Mouse (Mus musculus) liver, embryonic 13.5 days (tissue): ENCODE data around the gene Fcgbp. TPM values are rescaled to one million over a fixed set of nuclear protein-coding genes. Genes with fewer than 3 reads are reported as not detected.
A peak's percentile ranks its signal among the peaks of the same experiment; 100 is the strongest.
"Not testable (repeated sequence)": the region's sequence is repeated elsewhere in the genome, so short reads cannot be mapped to it uniquely, and the experiment has no call there.

ENCODE experiments used
- ATAC-seq: fragments of 200-750 bp; cut with Nextera tagmentation; 2 replicates; pipeline ENCODE4 v1.8.0; 2017; ENCODE audit warnings: low read depth, mild to moderate bottlenecking, moderate number of reproducible peaks, moderate library complexity
- DNase-seq: peaks from one replicate; pipeline ENCODE4 v3.0.0; 2022
- H3K27ac ChIP-seq: fragments of 300-500 bp; sonication (generic); 2 replicates; pipeline ENCODE4 v1.5.1; 2015; ENCODE audit warnings: moderate library complexity, mild to moderate bottlenecking, inconsistent platforms
- H3K27me3 ChIP-seq: fragments of 300-500 bp; sonication (generic); 2 replicates; pipeline ENCODE4 v1.6.1; 2015; ENCODE audit warnings: mild to moderate bottlenecking, inconsistent platforms
- H3K36me3 ChIP-seq: fragments of 300-500 bp; sonication (generic); 2 replicates; pipeline ENCODE4 v1.6.1; 2015; ENCODE audit warnings: mild to moderate bottlenecking, inconsistent platforms
- H3K4me1 ChIP-seq: fragments of 300-500 bp; sonication (generic); replicated peaks from 2 replicates; pipeline ENCODE4 v1.6.1; 2015; ENCODE audit warnings: inconsistent platforms
- H3K4me2 ChIP-seq: fragments of 300-500 bp; sonication (generic); 2 replicates; pipeline ENCODE4 v1.6.1; 2015; ENCODE audit warnings: inconsistent platforms, mild to moderate bottlenecking, moderate library complexity
- H3K4me3 ChIP-seq: fragments of 300-500 bp; sonication (generic); replicated peaks from 2 replicates; pipeline ENCODE4 v1.5.1; 2015; ENCODE audit warnings: mild to moderate bottlenecking, inconsistent platforms
- H3K9ac ChIP-seq: fragments of 300-500 bp; sonication (generic); 2 replicates; pipeline ENCODE4 v1.6.1; 2015; ENCODE audit warnings: mild to moderate bottlenecking, inconsistent platforms
- H3K9me3 ChIP-seq: fragments of 300-500 bp; sonication (generic); replicated peaks from 2 replicates; pipeline ENCODE4 v1.6.1; 2016; ENCODE audit warnings: inconsistent platforms
- WGBS: fragments of 180-500 bp; shearing (Covaris S2); methylation state at CpG from one replicate; pipeline ENCODE4 v1.1.7; 2015; ENCODE audit not compliant: insufficient replicate concordance; 5-methylcytosine and 5-hydroxymethylcytosine counted together
- polyA plus RNA-seq: library from polyadenylated mRNA; unstranded; fragments of >200 nt; fragmentation: Nextera tagmentation; extraction: Ambion mirVana; gene quantifications from 2 replicates; pipeline ENCODE4 v1.2.1, GENCODE M21; 2015

Fcgbp gene
- polyA plus RNA-seq, 1 experiment from 2014 or later, result 0.05 TPM

- no peak for ATAC-seq
- WGBS, result 36% methylated on average over 11 of the region's 11 CpGs
Measured at GRCm38 (mm10) chr7:28093541-28093940, 22.5 kb downstream of the Fcgbp start.

DNA sequence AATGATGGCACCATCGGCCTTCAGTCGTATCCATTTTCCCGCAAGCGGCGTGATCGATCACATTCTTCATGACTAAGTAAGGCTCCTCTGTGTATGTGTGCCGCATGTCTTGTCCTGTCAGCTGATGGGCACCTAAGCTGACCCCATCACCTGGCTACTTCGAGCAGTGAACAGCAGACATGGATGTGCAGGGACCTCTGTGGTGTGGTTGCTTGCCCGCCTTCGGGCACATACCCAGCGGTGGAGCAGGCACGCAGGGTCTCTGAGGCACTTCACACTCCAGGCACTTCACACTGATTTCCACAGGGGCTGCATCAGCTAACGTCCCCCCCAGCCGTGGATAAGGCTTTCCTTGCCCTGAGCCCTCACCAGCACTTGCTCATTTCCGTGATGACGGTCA is 28.1 kb downstream of the Fcgbp start:
- H3K9ac ChIP-seq, result no peak overlapping the region
- ATAC-seq (no peak), DNase-seq (no peak)
- no peak overlapping the region for H3K4me3 ChIP-seq
- H3K4me2 ChIP-seq, result no peak overlapping the region
- peaks cover 8% of the 10 kb centered on the region; the same call in 1 of the 2 replicates for H3K9me3 ChIP-seq
- H3K27me3 ChIP-seq, result peaks cover 3% of the 10 kb centered on the region; the same call in 1 of the 2 replicates
- 83% methylated on average over 16 of the region's 16 CpGs for WGBS
- H3K36me3 ChIP-seq, result no peaks in the 10 kb centered on the region
- no peaks in the 10 kb centered on the region for H3K4me1 ChIP-seq
- no peak overlapping the region for H3K27ac ChIP-seq

More at GRCm38 (mm10) chr7:28093541-28093940, 22.5 kb downstream of the Fcgbp start:
- H3K4me2 ChIP-seq, result no peak overlapping the region
- no peaks in the 10 kb centered on the region for H3K27me3 ChIP-seq
- no peaks in the 10 kb centered on the region for H3K36me3 ChIP-seq
- DNase-seq, result no peak
- no peak overlapping the region for H3K27ac ChIP-seq
- H3K9me3 ChIP-seq, result no peaks in the 10 kb centered on the region
- H3K9ac ChIP-seq, result no peak overlapping the region
- no peaks in the 10 kb centered on the region for H3K4me1 ChIP-seq
- H3K4me3 ChIP-seq, result no peak overlapping the region

DNA sequence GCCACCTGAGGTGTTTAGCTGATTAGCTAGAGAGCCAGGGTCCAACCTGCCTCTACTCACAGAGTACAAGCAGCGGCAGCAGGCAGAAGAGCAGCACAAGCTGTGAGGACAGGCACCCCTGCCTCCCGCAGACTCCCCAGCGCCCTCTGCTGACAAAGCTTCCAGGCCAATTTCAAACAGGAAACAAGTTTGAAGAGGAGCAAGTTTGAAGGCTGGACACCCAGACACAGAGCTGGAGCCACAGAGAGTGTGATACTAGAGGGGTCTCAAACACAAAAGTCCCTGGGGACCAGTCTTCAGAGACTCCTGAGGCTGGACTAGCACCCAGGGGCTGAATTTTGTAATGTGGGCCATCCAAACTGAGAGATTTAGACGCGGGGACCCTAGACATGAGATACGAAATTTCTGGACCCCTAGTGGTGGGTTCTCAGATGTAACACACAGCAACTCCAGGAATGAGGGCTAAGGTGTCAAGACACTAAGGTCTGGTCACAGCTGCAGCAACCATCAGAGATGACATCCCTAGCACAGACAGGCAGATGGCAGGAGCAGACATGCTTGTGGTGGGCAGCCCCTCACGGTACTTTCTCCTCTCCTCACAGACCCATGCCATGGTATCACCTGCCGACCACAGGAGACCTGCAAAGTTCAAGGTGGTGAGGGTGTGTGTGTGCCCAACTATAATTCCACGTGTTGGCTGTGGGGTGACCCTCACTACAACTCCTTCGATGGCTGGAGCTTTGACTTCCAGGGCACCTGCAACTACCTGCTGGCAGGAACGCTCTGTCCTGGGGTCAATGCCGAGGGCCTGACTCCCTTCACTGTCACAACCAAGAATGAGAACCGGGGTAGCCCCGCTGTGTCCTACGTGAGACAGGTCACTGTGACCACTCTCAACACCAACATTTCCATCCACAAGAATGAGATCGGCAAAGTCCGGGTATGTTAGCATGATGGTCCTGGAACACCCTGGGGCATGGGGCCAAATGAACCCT is 29.9 kb downstream of the Fcgbp start:
- H3K9me3 ChIP-seq, result peaks cover 8% of the 10 kb centered on the region; the same call in 1 of the 2 replicates
- peaks cover 11% of the 10 kb centered on the region; the same call in 1 of the 2 replicates for H3K27me3 ChIP-seq
- ATAC-seq (no peak), DNase-seq (peak; percentile 24)
- 55% methylated on average over 17 of the region's 17 CpGs for WGBS
- H3K9ac ChIP-seq, result no peak overlapping the region
- H3K4me2 ChIP-seq, result no peak overlapping the region
- no peaks in the 10 kb centered on the region for H3K36me3 ChIP-seq
- H3K4me1 ChIP-seq, result no peaks in the 10 kb centered on the region
- no peak overlapping the region for H3K27ac ChIP-seq
- no peak overlapping the region for H3K4me3 ChIP-seq

DNA sequence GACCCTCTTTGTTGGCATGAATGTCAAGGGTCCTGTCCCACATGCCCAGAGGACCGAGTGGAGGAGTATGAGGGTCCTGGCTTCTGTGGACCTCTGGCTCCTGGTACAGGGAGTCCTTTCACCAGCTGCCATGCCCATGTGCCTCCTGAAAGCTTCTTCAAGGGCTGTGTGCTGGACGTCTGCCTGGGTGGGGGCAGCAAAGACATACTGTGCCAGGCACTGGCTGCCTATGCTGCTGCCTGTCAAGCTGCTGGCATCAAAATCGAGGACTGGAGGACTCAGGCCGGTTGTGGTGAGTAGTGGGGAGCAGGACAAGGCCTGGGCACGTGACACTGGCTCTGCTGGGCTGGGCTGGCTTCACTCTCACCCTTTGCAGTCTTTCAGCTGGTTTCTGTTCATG is 31.9 kb downstream of the Fcgbp start:
- DNase-seq, H3K4me2 ChIP-seq, H3K27ac ChIP-seq, H3K9me3 ChIP-seq, ATAC-seq, H3K36me3 ChIP-seq, H3K9ac ChIP-seq, H3K4me1 ChIP-seq, H3K4me3 ChIP-seq: not testable (repeated sequence)
- peaks cover 11% of the 10 kb centered on the region; the same call in 1 of the 2 replicates for H3K27me3 ChIP-seq
- WGBS, result 26% methylated on average over 5 of the region's 5 CpGs

DNA sequence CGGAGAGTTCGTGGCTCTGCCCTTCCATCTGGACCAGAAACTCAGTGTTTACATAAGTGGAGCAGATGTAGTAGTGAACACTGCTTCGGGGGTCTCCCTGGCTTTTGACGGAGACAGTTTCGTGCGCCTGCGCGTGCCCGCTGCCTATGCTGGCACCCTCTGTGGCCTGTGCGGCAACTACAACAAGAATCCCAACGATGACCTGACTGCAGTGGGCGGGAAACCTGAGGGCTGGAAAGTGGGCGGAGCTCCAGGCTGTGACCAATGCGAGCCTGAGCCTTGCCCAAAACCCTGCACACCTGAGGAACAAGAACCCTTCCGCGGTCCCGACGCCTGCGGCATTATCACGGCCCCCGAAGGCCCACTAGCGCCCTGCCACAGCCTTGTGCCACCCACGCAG is 33.6 kb downstream of the Fcgbp start:
- DNase-seq (no peak), ATAC-seq (no peak)
- Histone ChIP-seq H3K9me3 (no peaks in the 10 kb centered on the region), H3K27me3 (peaks cover 11% of the 10 kb centered on the region; the same call in 1 of the 2 replicates), H3K4me2 (0 out of 2 replicates have a peak overlapping the region, but pooled peaks have one; percentile 6), H3K4me1 (no peaks in the 10 kb centered on the region), H3K27ac (no peak overlapping the region), H3K9ac (no peak overlapping the region), H3K36me3 (no peaks in the 10 kb centered on the region), H3K4me3 (no peak overlapping the region; the same call in 1 of the 2 replicates)
- 7% methylated on average over 23 of the region's 23 CpGs for WGBS

DNA sequence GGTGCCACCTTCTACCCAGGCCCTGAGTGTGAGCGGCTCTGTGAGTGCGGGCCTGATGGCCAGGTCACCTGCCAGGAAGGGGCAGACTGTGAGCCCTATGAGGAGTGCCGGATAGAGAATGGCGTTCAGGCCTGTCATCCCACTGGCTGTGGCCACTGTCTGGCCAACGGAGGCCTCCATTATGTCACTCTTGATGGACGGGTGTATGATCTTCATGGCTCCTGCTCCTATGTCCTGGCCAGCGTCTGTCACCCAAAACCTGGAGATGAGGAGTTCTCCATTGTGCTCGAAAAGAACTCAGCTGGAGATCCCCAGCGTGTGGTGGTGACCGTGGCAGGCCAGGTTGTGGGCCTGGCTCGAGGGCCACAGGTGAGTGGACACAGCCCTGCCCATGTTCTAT is 35.2 kb downstream of the Fcgbp start:
- no peak for ATAC-seq
- H3K27me3 ChIP-seq, result peaks cover 11% of the 10 kb centered on the region; the same call in 1 of the 2 replicates
- H3K9ac ChIP-seq, result no peak overlapping the region
- no peak overlapping the region for H3K4me2 ChIP-seq
- no peak for DNase-seq
- 78% methylated on average over 11 of the region's 11 CpGs for WGBS
- no peaks in the 10 kb centered on the region for H3K9me3 ChIP-seq
- H3K4me1 ChIP-seq, result no peaks in the 10 kb centered on the region
- H3K27ac ChIP-seq, result no peak overlapping the region
- no peaks in the 10 kb centered on the region for H3K36me3 ChIP-seq
- no peak overlapping the region for H3K4me3 ChIP-seq

DNA sequence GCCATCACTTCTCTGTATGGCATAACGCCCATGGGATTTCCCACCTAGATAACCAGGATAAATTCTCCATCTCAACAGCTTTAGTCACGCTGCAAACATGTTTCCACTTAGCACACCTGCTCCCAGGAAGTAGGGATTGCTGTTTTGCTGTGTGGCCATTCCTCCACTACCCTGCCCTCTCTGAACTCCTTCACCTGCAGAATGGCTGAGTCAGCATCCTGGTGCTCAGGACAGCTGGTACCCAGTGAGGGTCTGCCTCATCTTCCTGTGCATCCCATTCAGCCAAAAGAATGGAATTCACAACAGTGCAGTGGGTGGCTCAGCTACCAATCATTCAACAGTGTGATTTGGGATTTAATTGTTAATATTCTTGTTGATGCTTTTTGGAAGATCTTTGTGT is 43.6 kb downstream of the Fcgbp start:
- WGBS, result 34% methylated on average over 2 of the region's 2 CpGs

GRCm38 (mm10) chr7:28129166-28129565 is 58.1 kb downstream of the Fcgbp start, which contains the start of gene 9530053A07Rik:
TSS of gene 9530053A07Rik (plus strand) at chr7:28129466.
- no peak for ATAC-seq
- WGBS, result 63% methylated on average over 5 of the region's 5 CpGs
- no peak within 1 kb of the TSS for H3K9ac ChIP-seq
- H3K4me2 ChIP-seq, result no peak within 1 kb of the TSS
- H3K9me3 ChIP-seq, result no peaks in the 10 kb centered on the region
- no peaks in the 10 kb centered on the region for H3K4me1 ChIP-seq
- H3K4me3 ChIP-seq, result no peak within 1 kb of the TSS
- no peaks in the 10 kb centered on the region for H3K27me3 ChIP-seq
- H3K36me3 ChIP-seq, result no peaks in the 10 kb centered on the region
- H3K27ac ChIP-seq, result no peak within 1 kb of the TSS
- no peak for DNase-seq

More for the DNA sequence above, 43.6 kb downstream of the Fcgbp start:
- ATAC-seq (no peak), DNase-seq (no peak)
- Histone ChIP-seq H3K9ac (no peak overlapping the region), H3K27me3 (no peaks in the 10 kb centered on the region), H3K27ac (no peak overlapping the region), H3K36me3 (no peaks in the 10 kb centered on the region), H3K9me3 (no peaks in the 10 kb centered on the region), H3K4me2 (no peak overlapping the region), H3K4me1 (no peaks in the 10 kb centered on the region), H3K4me3 (no peak overlapping the region)

- WGBS, result 45% methylated on average over 5 of the region's 5 CpGs
- Histone ChIP-seq H3K9ac (no peak overlapping the region), H3K27ac (no peak overlapping the region), H3K4me2 (no peak overlapping the region), H3K27me3 (no peaks in the 10 kb centered on the region), H3K36me3 (no peaks in the 10 kb centered on the region), H3K9me3 (no peaks in the 10 kb centered on the region), H3K4me1 (no peaks in the 10 kb centered on the region), H3K4me3 (no peak overlapping the region)
- no peak for DNase-seq
- ATAC-seq, result no peak
Measured at GRCm38 (mm10) chr7:28137613-28138012, 66.6 kb downstream of the Fcgbp start.

- H3K9me3 ChIP-seq, result 0 out of 2 replicates have a peak, but pooled peaks cover 4% of the 10 kb centered on the region
- H3K9ac ChIP-seq, result no peak overlapping the region
- DNase-seq, result peak; percentile 13
- no peaks in the 10 kb centered on the region for H3K36me3 ChIP-seq
- no peak overlapping the region for H3K4me2 ChIP-seq
- WGBS, result 18% methylated on average over 3 of the region's 3 CpGs
- no peak overlapping the region for H3K27ac ChIP-seq
- H3K4me1 ChIP-seq, result no peaks in the 10 kb centered on the region
- ATAC-seq, result no peak
- no peak overlapping the region for H3K4me3 ChIP-seq
- no peaks in the 10 kb centered on the region for H3K27me3 ChIP-seq
Measured at GRCm38 (mm10) chr7:28148263-28148662, 77.2 kb downstream of the Fcgbp start.

DNA sequence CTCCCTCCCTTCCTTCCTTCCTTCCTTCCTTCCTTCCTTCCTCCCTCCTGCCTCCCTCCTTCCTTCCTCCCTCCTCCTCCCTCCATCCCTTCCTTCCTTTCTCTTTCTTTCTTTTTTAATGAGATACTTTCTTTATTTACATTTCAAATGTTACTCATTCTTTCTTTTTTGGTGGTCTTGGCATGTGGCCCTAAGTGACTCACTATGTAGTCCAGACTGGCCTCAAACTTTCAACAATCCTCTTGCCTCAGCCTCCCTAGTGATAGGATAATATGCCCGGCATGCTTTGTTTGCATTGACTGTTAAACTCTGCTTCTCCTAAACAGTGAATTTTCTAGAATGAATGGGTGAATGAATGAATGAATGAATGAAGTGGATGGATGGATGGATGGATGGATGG is 78.8 kb downstream of the Fcgbp start:
- Histone ChIP-seq H3K4me3 (no peak overlapping the region), H3K9me3 (no peaks in the 10 kb centered on the region), H3K27ac (no peak overlapping the region), H3K27me3 (no peaks in the 10 kb centered on the region), H3K36me3 (no peaks in the 10 kb centered on the region), H3K4me1 (no peaks in the 10 kb centered on the region), H3K4me2 (no peak overlapping the region), H3K9ac (no peak overlapping the region)
- 79% methylated on average over 1 of the region's 1 CpGs for WGBS
- ATAC-seq, result no peak
- no peak for DNase-seq
